Mouse (Mus musculus): ENCODE data around the gene Olfr1242.

DNA sequence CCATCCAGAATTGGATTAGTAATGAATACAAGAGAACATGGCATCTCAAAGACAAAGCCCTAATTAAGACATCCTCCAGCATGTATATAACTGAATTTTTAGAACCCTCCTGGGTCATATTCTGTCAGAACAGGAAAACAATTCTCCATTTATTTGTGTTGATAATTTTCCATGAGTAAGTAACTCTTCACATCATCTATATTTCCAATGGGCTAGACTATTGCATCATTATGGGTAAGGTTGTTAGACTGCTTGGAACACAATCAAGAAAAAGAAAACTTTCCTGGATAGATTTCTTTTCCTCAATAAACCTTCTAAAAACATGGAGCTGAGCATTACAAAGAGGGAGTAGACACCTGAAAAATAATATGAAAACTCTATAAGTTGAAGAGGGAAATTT is 11.1 kb downstream of the Olfr1242 start, which contains the start of gene Olfr1241:
- TF ChIP-seq CTCF (conservative IDR thresholded peaks at IDR 0.05; ENCODE audit: insufficient read depth, insufficient read length, low read depth, low read length), result no peak
- no peak for TF ChIP-seq POLR2A (IDR thresholded peaks at IDR 0.05; ENCODE audit: low read depth, low read length)
